Mouse (Mus musculus) forebrain, postnatal 0 days (tissue): ENCODE measurements around the gene Nat8. TPM values are rescaled to one million over a fixed set of nuclear protein-coding genes. Genes with fewer than 3 reads are reported as not detected.
A peak's percentile ranks its signal among the peaks of the same experiment; 100 is the strongest.
"Not testable (repeated sequence)": the region's sequence is repeated elsewhere in the genome, so short reads cannot be mapped to it uniquely, and the experiment has no call there.

ENCODE experiments used
- ATAC-seq: fragments of 200-750 bp; cut with Nextera tagmentation; 2 replicates; pipeline ENCODE4 v1.8.0; 2017; ENCODE audit warnings: mild to moderate bottlenecking, moderate library complexity
- DNase-seq: peaks from one replicate; pipeline ENCODE4 v3.0.0-alpha.2; 2015
- H3K27ac ChIP-seq: fragments of 300-500 bp; sonication (generic); 2 replicates; pipeline ENCODE4 v1.5.1; 2014; ENCODE audit warnings: low read depth, mild to moderate bottlenecking, antibody characterized with exemption, low read length, moderate library complexity, mixed read lengths
- H3K27me3 ChIP-seq: fragments of 300-500 bp; sonication (generic); 2 replicates; pipeline ENCODE4 v1.6.1; 2014; ENCODE audit warnings: mild to moderate bottlenecking, low read length, mixed read lengths; ENCODE audit not compliant: insufficient read depth
- H3K36me3 ChIP-seq: fragments of 300-500 bp; sonication (generic); 2 replicates; pipeline ENCODE4 v1.6.1; 2014; ENCODE audit warnings: mild to moderate bottlenecking, moderate library complexity; ENCODE audit not compliant: insufficient read depth
- H3K4me1 ChIP-seq: fragments of 300-500 bp; sonication (generic); 2 replicates; pipeline ENCODE4 v1.6.1; 2014; ENCODE audit warnings: antibody characterized with exemption; ENCODE audit not compliant: insufficient read depth
- H3K4me2 ChIP-seq: fragments of 300-500 bp; sonication (generic); 2 replicates; pipeline ENCODE4 v1.6.1; 2014; ENCODE audit warnings: low read depth, mild to moderate bottlenecking, moderate library complexity
- H3K4me3 ChIP-seq: fragments of 300-500 bp; sonication (generic); 2 replicates; pipeline ENCODE4 v1.5.1; 2014; ENCODE audit warnings: low read depth, low read length, mixed read lengths
- H3K9ac ChIP-seq: fragments of 300-500 bp; sonication (generic); 2 replicates; pipeline ENCODE4 v1.6.1; 2014; ENCODE audit warnings: mild to moderate bottlenecking
- H3K9me3 ChIP-seq: fragments of 300-500 bp; sonication (generic); 2 replicates; pipeline ENCODE4 v1.6.1; 2016; ENCODE audit warnings: low read length
- CTCF ChIP-seq: sonication (generic); IDR thresholded peaks from 2 replicates; pipeline ENCODE4 v1.5.1; 2016; ENCODE audit warnings: antibody characterized with exemption, control low read depth, low read depth
- WGBS: fragments of 180-500 bp; shearing (Covaris S2); extraction: QIAGEN DNeasy Blood & Tissue Kit; methylation state at CpG from one replicate; pipeline ENCODE4 v1.1.7; 2014; 5-methylcytosine and 5-hydroxymethylcytosine counted together
- polyA plus RNA-seq: library from polyadenylated mRNA; unstranded; fragments of >200 nt; fragmentation: Nextera tagmentation; extraction: Ambion mirVana; gene quantifications from 2 replicates; pipeline ENCODE4 v1.2.1, GENCODE M21; 2015
- total RNA-seq: library from RNA; depleted of rRNA; stranded (reverse); fragments of >200 nt; gene quantifications from 2 replicates; pipeline ENCODE4 v1.2.3, GENCODE M21; 2014

The Nat8 gene
- total and polyA plus RNA-seq, 2 experiments from 2014 or later = 0.14 to 0.41 TPM

- Histone ChIP-seq H3K27ac (no peak overlapping the region), H3K9ac (no peak overlapping the region), H3K9me3 (no peaks in the 10 kb centered on the region), H3K4me1 (no peaks in the 10 kb centered on the region), H3K4me3 (no peak overlapping the region), H3K36me3 (no peaks in the 10 kb centered on the region), H3K4me2 (no peak overlapping the region), H3K27me3 (no peaks in the 10 kb centered on the region)
- ATAC-seq (no peak), DNase-seq (no peak)
- WGBS = 65% methylated on average over 1 of the region's 1 CpGs
- TF ChIP-seq CTCF = no peak
Measured at GRCm38 (mm10) chr6:85829462-85829861, 2.4 kb downstream of the Nat8 start.

GRCm38 (mm10) chr6:85825886-85826285 is 6.0 kb downstream of the Nat8 start:
- no peak for TF ChIP-seq CTCF
- Histone ChIP-seq H3K27ac (no peak overlapping the region), H3K4me2 (no peak overlapping the region), H3K9ac (no peak overlapping the region), H3K9me3 (no peaks in the 10 kb centered on the region), H3K36me3 (no peaks in the 10 kb centered on the region), H3K27me3 (no peaks in the 10 kb centered on the region), H3K4me3 (no peak overlapping the region), H3K4me1 (no peaks in the 10 kb centered on the region)
- no peak for ATAC-seq
- 89% methylated on average over 2 of the region's 2 CpGs for WGBS
- DNase-seq = no peak

- no peak overlapping the region for H3K4me2 ChIP-seq
- no peaks in the 10 kb centered on the region for H3K27me3 ChIP-seq
- no peaks in the 10 kb centered on the region for H3K9me3 ChIP-seq
- no peaks in the 10 kb centered on the region for H3K4me1 ChIP-seq
- ATAC-seq = no peak
- no peak overlapping the region for H3K4me3 ChIP-seq
- WGBS = 82% methylated on average over 1 of the region's 1 CpGs
- no peak for DNase-seq
- no peak for TF ChIP-seq CTCF
- no peak overlapping the region for H3K9ac ChIP-seq
- H3K36me3 ChIP-seq = no peaks in the 10 kb centered on the region
- no peak overlapping the region for H3K27ac ChIP-seq
Measured at GRCm38 (mm10) chr6:85823382-85824090, 8.3 kb downstream of the Nat8 start.

- no peaks in the 10 kb centered on the region for H3K9me3 ChIP-seq
- no peaks in the 10 kb centered on the region for H3K36me3 ChIP-seq
- H3K4me2 ChIP-seq = no peak overlapping the region
- no peak overlapping the region for H3K27ac ChIP-seq
- H3K4me3 ChIP-seq = no peak overlapping the region
- H3K4me1 ChIP-seq = no peaks in the 10 kb centered on the region
- no peak for ATAC-seq
- DNase-seq = no peak
- no peaks in the 10 kb centered on the region for H3K27me3 ChIP-seq
- no peak for TF ChIP-seq CTCF
- WGBS = 80% methylated on average over 4 of the region's 4 CpGs
- no peak overlapping the region for H3K9ac ChIP-seq
Measured at GRCm38 (mm10) chr6:85822286-85822685, 9.6 kb downstream of the Nat8 start.

- Histone ChIP-seq H3K27me3 (no peaks in the 10 kb centered on the region), H3K4me3 (no peak within 1 kb of the TSS), H3K4me2 (no peak within 1 kb of the TSS), H3K4me1 (no peaks in the 10 kb centered on the region), H3K27ac (no peak within 1 kb of the TSS), H3K9ac (no peak within 1 kb of the TSS), H3K9me3 (no peaks in the 10 kb centered on the region), H3K36me3 (no peaks in the 10 kb centered on the region)
- WGBS = 89% methylated on average over 5 of the region's 5 CpGs
- ATAC-seq (no peak), DNase-seq (no peak)
- no peak for TF ChIP-seq CTCF
Measured at GRCm38 (mm10) chr6:85820837-85821236, 11.0 kb downstream of the Nat8 start, which contains the start of the genes Nat8f6 and Nat8f5. Gene Nat8f6 (minus strand): TSS chr6:85820954. Gene Nat8f5 (minus strand): TSS chr6:85820972.

- H3K9ac ChIP-seq = no peak overlapping the region
- H3K27ac ChIP-seq = no peak overlapping the region
- H3K4me2 ChIP-seq = no peak overlapping the region
- DNase-seq = peak; percentile 1
- no peak for ATAC-seq
- no peaks in the 10 kb centered on the region for H3K27me3 ChIP-seq
- no peaks in the 10 kb centered on the region for H3K36me3 ChIP-seq
- H3K4me3 ChIP-seq = no peak overlapping the region
- 28% methylated on average over 1 of the region's 1 CpGs for WGBS
- no peaks in the 10 kb centered on the region for H3K4me1 ChIP-seq
- no peaks in the 10 kb centered on the region for H3K9me3 ChIP-seq
- no peak for TF ChIP-seq CTCF
Measured at GRCm38 (mm10) chr6:85818338-85818737, 13.5 kb downstream of the Nat8 start.

- H3K9me3 ChIP-seq = no peaks in the 10 kb centered on the region
- no peak overlapping the region for H3K9ac ChIP-seq
- DNase-seq (no peak), ATAC-seq (no peak)
- TF ChIP-seq CTCF = no peak
- no peak overlapping the region for H3K27ac ChIP-seq
- H3K4me2 ChIP-seq = no peak overlapping the region
- no peaks in the 10 kb centered on the region for H3K27me3 ChIP-seq
- H3K4me1 ChIP-seq = no peaks in the 10 kb centered on the region
- no peaks in the 10 kb centered on the region for H3K36me3 ChIP-seq
- 86% methylated on average over 2 of the region's 2 CpGs for WGBS
- no peak overlapping the region for H3K4me3 ChIP-seq
Measured at GRCm38 (mm10) chr6:85813339-85813738, 18.5 kb downstream of the Nat8 start.

- not testable (repeated sequence) for H3K9ac ChIP-seq, H3K4me3 ChIP-seq, H3K36me3 ChIP-seq, DNase-seq, H3K4me2 ChIP-seq, H3K27me3 ChIP-seq, H3K9me3 ChIP-seq, ATAC-seq, H3K27ac ChIP-seq, H3K4me1 ChIP-seq
- WGBS = 44% methylated on average over 3 of the region's 3 CpGs
Measured at GRCm38 (mm10) chr6:85810942-85811537, 20.8 kb downstream of the Nat8 start.

GRCm38 (mm10) chr6:85810514-85810913 is 21.4 kb downstream of the Nat8 start:
- H3K4me1 ChIP-seq, H3K4me2 ChIP-seq, H3K9me3 ChIP-seq, H3K27me3 ChIP-seq, H3K9ac ChIP-seq, DNase-seq, H3K4me3 ChIP-seq, ATAC-seq, H3K36me3 ChIP-seq, H3K27ac ChIP-seq: not testable (repeated sequence)
- 97% methylated on average over 2 of the region's 3 CpGs for WGBS

GRCm38 (mm10) chr6:85809784-85810183 is 22.1 kb downstream of the Nat8 start:
- not testable (repeated sequence) for DNase-seq, H3K4me3 ChIP-seq, H3K4me2 ChIP-seq, H3K36me3 ChIP-seq, H3K27me3 ChIP-seq, H3K27ac ChIP-seq, H3K9ac ChIP-seq, H3K9me3 ChIP-seq, H3K4me1 ChIP-seq, ATAC-seq
- 71% methylated on average over 2 of the region's 3 CpGs for WGBS
